Mouse (Mus musculus): ENCODE measurements around the gene Rab3il1. TPM values are rescaled to one million over a fixed set of nuclear protein-coding genes. Genes with fewer than 3 reads are reported as not detected.

The Rab3il1 gene
- polyA plus RNA-seq, 1 experiment from 2014 or later, result 14.7 TPM

DNA sequence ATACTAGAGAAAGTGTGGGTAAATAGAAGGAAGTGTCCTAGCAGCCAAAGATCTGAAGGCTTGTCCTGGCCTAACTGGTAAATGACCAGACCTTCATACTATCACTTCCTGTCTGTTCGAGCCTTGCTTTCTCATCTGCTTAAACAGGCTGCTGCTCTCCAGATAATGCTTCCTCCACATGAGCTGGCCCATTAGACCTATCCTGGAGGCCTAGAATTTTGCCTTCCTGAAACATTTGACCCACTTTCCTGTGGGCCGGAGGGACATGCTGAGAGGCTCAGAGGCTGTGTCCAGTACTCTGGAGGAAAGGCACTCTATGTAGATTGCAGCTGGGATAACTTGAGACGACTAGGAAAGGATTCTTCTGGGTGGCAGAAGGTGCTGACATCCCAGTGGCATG is 80.6 kb downstream of the Rab3il1 start:
- no peaks in the 10 kb centered on the region for H3K4me1 ChIP-seq (replicated peaks; ENCODE audit: control insufficient read depth, insufficient read depth)
- no peak for TF ChIP-seq CTCF (IDR thresholded peaks at IDR 0.05; ENCODE audit: low read depth)
- DNase-seq (ENCODE audit: low spot score) (no peak), ATAC-seq (ENCODE audit: low FRiP score, low TSS enrichment) (no peak)
- H3K36me3 ChIP-seq (ENCODE audit: control insufficient read depth, insufficient read depth, low read length), result peaks cover 14% of the 10 kb centered on the region
- H3K27ac ChIP-seq (replicated peaks), result no peak overlapping the region
- H3K9ac ChIP-seq (ENCODE audit: low read length), result no peak overlapping the region
- 71% methylated on average over 3 of the region's 3 CpGs for WGBS
- no peak overlapping the region for H3K4me2 ChIP-seq (replicated peaks; ENCODE audit: low read depth)
- H3K9me3 ChIP-seq (ENCODE audit: control insufficient read depth, low read length), result no peaks in the 10 kb centered on the region
- H3K4me3 ChIP-seq (ENCODE audit: low read depth, low read length), result no peak overlapping the region
- H3K27me3 ChIP-seq (ENCODE audit: control insufficient read depth, insufficient read depth, low read length), result no peaks in the 10 kb centered on the region

- no peak overlapping the region for H3K9ac ChIP-seq (ENCODE audit: low read length)
- H3K4me2 ChIP-seq (replicated peaks; ENCODE audit: low read depth), result no peak overlapping the region
- ATAC-seq (ENCODE audit: low FRiP score, low TSS enrichment), result no peak
- H3K36me3 ChIP-seq (ENCODE audit: control insufficient read depth, insufficient read depth, low read length), result peaks cover 14% of the 10 kb centered on the region
- no peak for DNase-seq (ENCODE audit: low spot score)
- no peaks in the 10 kb centered on the region for H3K27me3 ChIP-seq (ENCODE audit: control insufficient read depth, insufficient read depth, low read length)
- no peaks in the 10 kb centered on the region for H3K4me1 ChIP-seq (replicated peaks; ENCODE audit: control insufficient read depth, insufficient read depth)
- 65% methylated on average over 9 of the region's 9 CpGs for WGBS
- no peaks in the 10 kb centered on the region for H3K9me3 ChIP-seq (ENCODE audit: control insufficient read depth, low read length)
- 0 out of 2 replicates have a peak, but pooled peaks have one; percentile 5 for TF ChIP-seq CTCF (IDR thresholded peaks at IDR 0.05; ENCODE audit: low read depth)
- no peak for TF ChIP-seq EP300 (optimal IDR thresholded peaks at IDR 0.05)
- no peak overlapping the region for H3K27ac ChIP-seq (replicated peaks)
- H3K4me3 ChIP-seq (ENCODE audit: low read depth, low read length), result no peak overlapping the region
Observed at GRCm38 (mm10) chr19:10085454-10085853, 84.0 kb downstream of the Rab3il1 start.

GRCm38 (mm10) chr19:10086976-10087375 is 85.5 kb downstream of the Rab3il1 start:
- ATAC-seq (ENCODE audit: low FRiP score, low TSS enrichment) (no peak), DNase-seq (ENCODE audit: low spot score) (no peak)
- Histone ChIP-seq H3K4me1 (replicated peaks; ENCODE audit: control insufficient read depth, insufficient read depth) (no peaks in the 10 kb centered on the region), H3K36me3 (ENCODE audit: control insufficient read depth, insufficient read depth, low read length) (peaks cover 18% of the 10 kb centered on the region), H3K4me2 (replicated peaks; ENCODE audit: low read depth) (no peak overlapping the region), H3K9me3 (ENCODE audit: control insufficient read depth, low read length) (no peaks in the 10 kb centered on the region), H3K9ac (ENCODE audit: low read length) (no peak overlapping the region), H3K27ac (replicated peaks) (no peak overlapping the region), H3K4me3 (ENCODE audit: low read depth, low read length) (no peak overlapping the region), H3K27me3 (ENCODE audit: control insufficient read depth, insufficient read depth, low read length) (no peaks in the 10 kb centered on the region)
- TF ChIP-seq CTCF (IDR thresholded peaks at IDR 0.05; ENCODE audit: low read depth), result no peak
- TF ChIP-seq EP300 (optimal IDR thresholded peaks at IDR 0.05), result no peak
- 84% methylated on average over 4 of the region's 4 CpGs for WGBS

Other genes starting within 250 kb of the Rab3il1 start
- gene Scgb2a2, start 154.1 kb upstream of the Rab3il1 start, polyA plus RNA-seq (2015; fragmentation: Nextera tagmentation; extraction: Ambion mirVana), result not detected in 2 replicates
- 20.7 and 23.8 TPM in 2 replicates for gene Incenp, start 102.1 kb upstream of the Rab3il1 start, polyA plus RNA-seq (2015; fragmentation: Nextera tagmentation; extraction: Ambion mirVana)
- 2,976 and 2,992 TPM in 2 replicates for gene Fth1, start 21.1 kb upstream of the Rab3il1 start, polyA plus RNA-seq (2015; fragmentation: Nextera tagmentation; extraction: Ambion mirVana)
- 0.36 and 0.58 TPM in 2 replicates for gene Best1, start within 50 bp of the Rab3il1 start, polyA plus RNA-seq (2015; fragmentation: Nextera tagmentation; extraction: Ambion mirVana)
- gene Fads3, start 39.9 kb downstream of the Rab3il1 start, polyA plus RNA-seq (2015; fragmentation: Nextera tagmentation; extraction: Ambion mirVana), result 27.5 and 31.2 TPM in 2 replicates
- 34.6 and 35.3 TPM in 2 replicates for gene Fads2, start 100.1 kb downstream of the Rab3il1 start, polyA plus RNA-seq (2015; fragmentation: Nextera tagmentation; extraction: Ambion mirVana)
- gene Fads1, start 181.2 kb downstream of the Rab3il1 start, polyA plus RNA-seq (2015; fragmentation: Nextera tagmentation; extraction: Ambion mirVana), result 36.3 TPM in 2 replicates
- 330 and 370 TPM in 2 replicates for gene Tmem258, start 202.3 kb downstream of the Rab3il1 start, polyA plus RNA-seq (2015; fragmentation: Nextera tagmentation; extraction: Ambion mirVana)
- 27.8 and 29.2 TPM in 2 replicates for gene Fen1, start 202.5 kb downstream of the Rab3il1 start, polyA plus RNA-seq (2015; fragmentation: Nextera tagmentation; extraction: Ambion mirVana)
- 9.6 and 10.7 TPM in 2 replicates for gene Myrf, start 239.1 kb downstream of the Rab3il1 start, polyA plus RNA-seq (2015; fragmentation: Nextera tagmentation; extraction: Ambion mirVana)

Measured in stomach, postnatal 0 days (tissue).